Mouse (Mus musculus) liver, embryonic 16.5 days (tissue): ENCODE data around the gene Mrgpra1. TPM values are rescaled to one million over a fixed set of nuclear protein-coding genes. Genes with fewer than 3 reads are reported as not detected.
"Not testable (repeated sequence)": the region's sequence is repeated elsewhere in the genome, so short reads cannot be mapped to it uniquely, and the experiment has no call there.

ENCODE experiments used
- ATAC-seq: fragments of 200-750 bp; cut with Nextera tagmentation; 2 replicates; pipeline ENCODE4 v1.8.0; 2017; ENCODE audit warnings: low read depth, mild to moderate bottlenecking, moderate number of reproducible peaks, moderate library complexity
- H3K27ac ChIP-seq: fragments of 300-500 bp; sonication (generic); 2 replicates; pipeline ENCODE4 v1.5.1; 2014; ENCODE audit warnings: mild to moderate bottlenecking, low read length
- H3K27me3 ChIP-seq: fragments of 300-500 bp; sonication (generic); 2 replicates; pipeline ENCODE4 v1.6.1; 2014; ENCODE audit warnings: low read depth, low read length, mixed read lengths; ENCODE audit not compliant: control insufficient read depth, insufficient read depth
- H3K36me3 ChIP-seq: fragments of 300-500 bp; sonication (generic); 2 replicates; pipeline ENCODE4 v1.6.1; 2014; ENCODE audit warnings: mild to moderate bottlenecking; ENCODE audit not compliant: control insufficient read depth, insufficient read depth
- H3K4me1 ChIP-seq: fragments of 300-500 bp; sonication (generic); 2 replicates; pipeline ENCODE4 v1.6.1; 2014; ENCODE audit warnings: low read depth, low read length, mixed read lengths; ENCODE audit not compliant: control insufficient read depth
- H3K4me2 ChIP-seq: fragments of 300-500 bp; sonication (generic); 2 replicates; pipeline ENCODE4 v1.6.1; 2014; ENCODE audit warnings: low read depth, low read length, mixed read lengths
- H3K4me3 ChIP-seq: fragments of 300-500 bp; sonication (generic); 2 replicates; pipeline ENCODE4 v1.5.1; 2014; ENCODE audit warnings: low read depth, mild to moderate bottlenecking, low read length
- H3K9ac ChIP-seq: fragments of 300-500 bp; sonication (generic); 2 replicates; pipeline ENCODE4 v1.6.1; 2014; ENCODE audit warnings: low read depth, low read length
- H3K9me3 ChIP-seq: fragments of 300-500 bp; sonication (generic); replicated peaks from 2 replicates; pipeline ENCODE4 v1.6.1; 2016; ENCODE audit warnings: low read length; ENCODE audit not compliant: control insufficient read depth
- WGBS: fragments of 180-500 bp; shearing (Covaris S2); extraction: QIAGEN DNeasy Blood & Tissue Kit; methylation state at CpG from one replicate; pipeline ENCODE4 v1.1.7; 2014; ENCODE audit not compliant: insufficient replicate concordance; 5-methylcytosine and 5-hydroxymethylcytosine counted together
- polyA plus RNA-seq: library from polyadenylated mRNA; unstranded; fragments of >200 nt; fragmentation: Nextera tagmentation; extraction: Ambion mirVana; gene quantifications from 2 replicates; pipeline ENCODE4 v1.2.1, GENCODE M21; 2015

The Mrgpra1 gene
- polyA plus RNA-seq, 1 experiment from 2014 or later, result not detected

GRCm38 (mm10) chr7:47304661-47305060, 49.4 kb downstream of the Mrgpra1 start:
- not testable (repeated sequence) for H3K4me1 ChIP-seq, H3K36me3 ChIP-seq, H3K9ac ChIP-seq, H3K4me3 ChIP-seq, H3K4me2 ChIP-seq, H3K27me3 ChIP-seq, H3K27ac ChIP-seq, H3K9me3 ChIP-seq, ATAC-seq
- 57% methylated on average over 5 of the region's 6 CpGs for WGBS

GRCm38 (mm10) chr7:47299612-47300011, 54.4 kb downstream of the Mrgpra1 start:
- not testable (repeated sequence) for H3K27me3 ChIP-seq, H3K9me3 ChIP-seq, H3K27ac ChIP-seq, H3K36me3 ChIP-seq, H3K4me1 ChIP-seq, H3K9ac ChIP-seq, ATAC-seq, H3K4me3 ChIP-seq, H3K4me2 ChIP-seq

Other genes with a start within 250 kb of the Mrgpra1 start
- 0.08 TPM in 1 of 2 replicates, not detected in the other for gene Ptpn5, start 220.6 kb downstream of the Mrgpra1 start, polyA plus RNA-seq
- not detected in 2 replicates for gene Mrgpra6, start 149.3 kb downstream of the Mrgpra1 start, polyA plus RNA-seq
- not detected in 2 replicates for gene Mrgpra9, start 101.4 kb downstream of the Mrgpra1 start, polyA plus RNA-seq
- gene Mrgpra2a, start 97.9 kb upstream of the Mrgpra1 start, polyA plus RNA-seq, result 0.63 and 1.1 TPM in 2 replicates
- gene Mrgpra2b, start 174.6 kb upstream of the Mrgpra1 start, polyA plus RNA-seq, result 1.9 and 2.5 TPM in 2 replicates
- gene Mrgpra3, start 247.1 kb upstream of the Mrgpra1 start, polyA plus RNA-seq, result not detected in 2 replicates